Mouse (Mus musculus): ENCODE results near the gene Eif4g3.

Eif4g3 gene

DNA sequence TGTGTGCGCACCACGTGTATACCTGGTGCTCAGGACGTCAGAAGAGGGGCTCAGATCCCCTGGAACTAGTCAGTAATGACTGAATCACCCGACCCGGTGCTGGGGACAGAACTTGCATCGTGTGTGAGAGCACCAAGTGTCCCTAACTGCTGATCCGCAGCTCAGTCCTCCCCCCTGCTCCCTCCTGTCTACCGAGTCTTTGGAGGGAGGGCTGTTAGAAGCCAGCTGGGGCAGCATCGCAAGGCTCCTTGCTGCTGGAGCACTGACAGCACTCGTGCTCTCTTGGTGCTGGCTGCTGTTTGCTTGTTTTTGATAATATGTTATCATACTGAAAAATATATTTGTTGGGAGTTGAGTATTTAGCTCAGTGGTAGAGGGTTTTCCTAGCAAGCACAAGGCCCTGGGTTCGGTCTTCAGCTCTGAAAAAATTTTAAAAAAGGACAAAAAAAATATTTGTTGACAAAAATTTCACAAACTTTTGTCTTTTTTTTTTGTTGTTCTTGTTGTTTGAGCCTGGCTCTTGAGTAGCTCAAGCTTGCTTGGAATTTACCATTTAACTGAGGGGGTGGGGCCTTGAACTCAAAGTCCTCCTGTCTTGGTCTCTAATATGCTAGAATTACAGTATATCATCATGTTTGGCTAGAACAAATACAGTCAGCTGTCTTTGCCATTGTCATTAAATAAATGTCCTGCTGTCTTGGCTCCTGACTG lies 72.2 kb downstream of the Eif4g3 start:
- no peak for DNase-seq

DNA sequence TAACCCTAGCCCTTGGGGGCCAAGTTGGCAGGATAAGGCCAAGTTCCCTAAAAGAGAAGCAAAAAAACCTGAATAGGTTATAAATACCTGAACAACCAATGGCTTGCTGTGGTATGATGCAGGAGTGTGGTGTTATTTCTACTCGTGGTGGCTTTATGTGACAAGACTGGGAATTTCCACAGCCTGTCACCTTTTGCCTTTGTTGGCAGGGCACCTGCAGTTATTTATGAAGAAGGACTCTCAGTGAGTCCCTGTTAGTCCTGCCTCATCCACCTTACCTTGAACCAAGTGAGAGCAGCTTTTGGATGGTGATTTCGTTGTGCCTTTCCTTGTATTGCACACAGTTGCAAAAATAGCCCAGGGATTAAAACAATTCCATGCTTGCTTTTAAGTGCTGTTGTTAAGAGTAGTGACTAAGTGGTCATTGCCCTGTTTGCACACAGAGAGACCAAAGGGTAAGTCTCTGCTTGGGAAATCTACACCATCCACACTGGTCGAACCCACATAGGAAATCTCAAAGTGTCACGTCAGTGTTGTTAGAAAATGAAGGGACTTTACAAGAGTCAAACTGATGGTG lies 72.9 kb downstream of the Eif4g3 start:
- DNase-seq, result no peak

DNA sequence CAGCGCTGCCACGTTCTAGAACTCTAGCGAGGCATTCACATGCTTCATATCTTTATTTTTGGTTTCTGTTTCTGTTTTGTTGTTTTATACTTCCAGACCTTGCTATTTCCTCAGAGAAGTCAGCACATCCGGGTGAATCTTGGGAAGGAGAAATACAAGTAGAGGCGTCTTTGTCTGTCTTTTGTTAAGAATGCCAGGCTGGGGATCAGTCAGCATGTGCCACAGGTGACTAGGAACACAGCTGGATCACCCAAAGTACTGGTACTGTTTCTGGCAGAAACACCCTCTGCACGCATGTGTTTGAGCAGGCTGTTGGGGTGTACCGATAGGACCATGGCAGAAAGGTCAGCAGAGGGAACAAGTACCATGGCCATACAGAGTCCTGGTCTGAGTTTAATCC lies 73.6 kb downstream of the Eif4g3 start:
- DNase-seq, result no peak

DNA sequence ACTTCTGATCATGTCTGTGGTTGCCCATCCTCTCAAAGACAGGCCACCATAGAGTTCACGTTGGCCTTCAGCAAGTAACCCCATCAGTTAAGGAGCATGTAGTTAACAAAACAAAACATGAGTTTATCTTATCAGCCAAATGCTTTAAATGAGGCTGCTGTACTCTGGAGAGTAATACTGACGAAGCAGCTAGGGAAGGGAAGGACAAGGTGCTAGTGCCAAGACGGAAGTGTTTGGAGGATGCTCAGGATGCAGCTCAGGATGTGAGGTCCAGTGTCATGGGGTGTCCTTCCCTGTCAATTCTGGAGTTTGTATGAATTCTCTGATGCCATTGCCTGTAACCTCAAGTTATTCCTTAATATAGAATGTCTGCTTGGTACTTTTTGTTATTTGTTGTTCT lies 75.0 kb downstream of the Eif4g3 start:
- no peak for DNase-seq

DNA sequence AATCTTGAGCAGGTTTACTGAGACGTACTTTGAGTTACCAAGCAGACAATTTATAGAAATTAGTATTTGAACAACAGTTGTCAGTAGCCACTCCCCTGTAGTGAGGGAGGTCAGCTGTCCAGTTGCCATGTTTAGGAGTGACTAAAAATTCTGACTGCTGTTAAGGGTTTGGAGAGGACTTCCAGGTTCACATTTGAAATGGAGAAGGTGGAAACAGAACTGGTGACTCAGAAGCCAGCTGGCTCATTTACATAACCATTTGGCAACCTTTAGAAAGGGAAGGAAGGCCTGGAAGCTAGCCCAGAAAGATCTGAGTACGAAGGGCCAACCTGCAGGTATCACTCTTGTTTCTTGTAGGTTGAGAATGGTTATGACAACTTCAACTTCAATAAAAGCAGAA lies 75.8 kb downstream of the Eif4g3 start:
- peak; percentile 55 for DNase-seq

DNA sequence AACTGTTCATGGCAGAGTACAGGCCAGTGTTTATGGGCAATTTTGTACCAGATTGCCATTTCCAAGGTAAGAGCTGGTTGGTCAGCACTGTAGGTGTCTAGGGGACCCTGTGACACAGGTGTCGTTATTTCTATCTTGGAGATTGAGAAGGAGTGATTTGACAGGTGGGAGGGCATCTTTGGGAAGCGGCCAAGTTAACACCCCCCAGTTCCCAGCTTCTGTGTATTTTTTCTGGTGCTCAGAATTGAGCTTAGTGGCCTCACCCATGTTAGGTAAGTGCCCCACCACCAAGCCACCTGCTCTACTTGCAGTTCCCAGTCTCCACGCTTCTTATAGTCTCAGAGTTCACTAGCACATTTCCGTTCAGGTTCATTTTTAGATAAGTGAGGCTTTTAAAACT lies 76.5 kb downstream of the Eif4g3 start:
- no peak for DNase-seq

DNA sequence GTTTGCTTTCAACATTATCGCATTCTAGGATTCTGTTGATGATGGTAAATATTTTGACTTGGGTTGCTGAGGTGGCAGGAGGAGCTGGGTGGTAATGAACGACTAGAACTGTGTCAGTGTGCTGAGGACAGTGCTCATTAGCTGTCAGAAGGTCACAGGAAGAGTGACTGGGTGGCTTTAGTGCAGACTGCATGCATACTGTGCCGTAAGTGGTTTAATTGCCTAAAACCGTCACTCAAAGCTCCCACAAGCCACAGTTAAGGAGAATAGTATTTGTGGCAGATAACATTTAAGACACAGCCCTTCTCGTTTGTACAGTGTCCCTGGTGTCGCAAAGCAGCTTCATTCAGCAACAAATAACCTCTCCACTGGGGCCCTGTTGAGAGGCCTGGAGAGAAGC lies 78.7 kb downstream of the Eif4g3 start:
- DNase-seq, result no peak

DNA sequence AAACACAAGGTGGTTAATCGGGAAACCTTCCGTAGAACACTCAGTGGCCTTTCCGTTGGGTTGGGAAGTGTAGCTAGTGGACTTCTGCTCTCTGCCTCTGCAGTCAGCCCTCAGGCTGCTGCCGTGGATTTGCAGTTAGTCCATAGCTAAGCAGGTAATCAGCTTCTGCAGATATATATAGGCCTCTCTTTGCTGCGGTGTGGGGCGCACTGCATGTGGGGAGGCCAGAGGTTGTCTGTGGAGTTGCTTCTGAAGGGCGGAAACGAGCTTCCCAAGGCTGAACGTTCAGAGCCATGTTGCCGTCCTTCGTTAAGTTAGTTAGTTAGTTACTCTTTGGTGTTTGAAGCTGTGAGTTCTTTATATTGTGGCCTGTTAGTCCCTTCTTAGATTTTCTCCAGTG lies 80.3 kb downstream of the Eif4g3 start:
- DNase-seq, result no peak

DNA sequence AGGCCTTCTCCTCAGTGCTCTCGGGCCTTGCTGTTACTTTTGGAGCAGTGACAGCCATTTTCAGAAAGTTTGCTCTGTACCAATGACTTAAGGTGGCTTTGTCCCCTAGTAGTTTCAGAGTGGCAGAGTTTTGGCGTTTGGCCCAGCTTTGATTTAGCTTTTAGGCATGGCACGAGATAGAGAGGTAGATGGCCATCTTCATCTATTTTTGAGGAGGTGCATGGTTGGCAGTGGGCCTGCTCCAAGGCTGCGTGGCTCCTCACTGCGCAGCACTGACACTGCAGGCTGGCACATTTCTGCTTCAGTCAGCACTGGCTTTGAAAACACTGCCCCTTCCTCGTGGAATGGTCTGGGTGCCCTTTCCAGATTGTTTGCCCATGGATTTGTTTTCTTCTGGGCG lies 80.7 kb downstream of the Eif4g3 start:
- no peak for DNase-seq

DNA sequence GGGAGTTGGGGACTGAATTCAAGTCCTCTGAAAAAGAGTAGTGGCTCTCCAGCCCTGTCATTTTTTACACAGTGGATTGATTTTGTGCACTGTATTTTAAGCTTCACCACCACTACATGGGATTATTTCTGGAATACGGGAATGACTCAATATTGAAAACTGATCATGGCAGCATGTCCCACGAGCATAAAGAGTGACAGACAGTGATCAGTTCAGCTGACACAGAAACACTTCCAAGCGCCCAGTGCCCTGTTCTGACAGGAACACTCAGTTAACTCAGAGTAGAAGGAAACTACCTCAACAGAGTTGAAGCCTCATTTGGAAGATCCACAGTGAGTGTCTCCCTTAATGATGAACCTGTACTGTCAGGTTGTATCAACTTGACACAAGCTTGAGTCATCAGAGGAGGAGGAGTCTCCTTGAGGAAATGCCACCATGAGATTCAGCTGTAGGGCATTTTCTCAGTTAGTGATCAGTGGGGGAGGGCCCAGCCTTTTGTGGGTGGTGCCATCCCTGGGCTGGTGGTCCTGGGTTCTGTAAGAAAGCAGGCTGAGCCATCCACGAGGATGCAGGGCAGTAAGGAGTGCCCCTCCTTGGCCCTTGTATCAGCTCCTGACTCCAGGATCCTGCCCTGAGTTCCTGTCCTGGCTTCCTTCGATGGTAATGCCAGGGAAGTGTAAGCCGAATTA lies 82.2 kb downstream of the Eif4g3 start:
- DNase-seq, result no peak

DNA sequence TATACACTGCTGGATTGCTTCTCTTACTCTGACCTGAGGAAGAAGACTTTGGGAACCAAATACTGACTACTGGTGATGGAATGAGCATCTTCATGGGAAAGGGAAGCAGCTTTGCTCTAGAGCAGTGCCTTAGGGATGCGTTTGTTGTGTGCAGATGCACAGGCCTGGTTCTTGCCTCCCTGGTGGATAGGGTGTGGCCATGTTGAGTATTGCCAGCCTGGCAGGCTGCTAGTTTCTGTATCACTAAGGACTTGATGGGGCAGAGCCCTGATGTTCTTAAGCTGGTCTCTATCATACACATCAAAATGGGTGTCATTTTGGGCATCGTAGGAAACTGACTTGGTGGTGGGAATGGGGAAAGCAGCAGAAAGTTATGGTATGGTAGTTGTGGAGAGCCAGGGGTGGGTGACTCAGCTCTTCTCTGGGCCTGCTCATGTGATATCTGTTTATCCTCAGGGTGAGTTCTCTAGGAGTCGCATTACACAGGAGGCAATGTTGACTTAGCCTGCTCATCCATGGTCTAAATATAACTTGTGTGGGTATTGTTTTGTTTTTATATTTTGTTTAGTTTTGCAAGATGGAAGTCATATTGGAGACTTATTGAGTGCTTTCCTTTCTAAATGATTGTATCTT lies 85.0 kb downstream of the Eif4g3 start:
- DNase-seq, result no peak

DNA sequence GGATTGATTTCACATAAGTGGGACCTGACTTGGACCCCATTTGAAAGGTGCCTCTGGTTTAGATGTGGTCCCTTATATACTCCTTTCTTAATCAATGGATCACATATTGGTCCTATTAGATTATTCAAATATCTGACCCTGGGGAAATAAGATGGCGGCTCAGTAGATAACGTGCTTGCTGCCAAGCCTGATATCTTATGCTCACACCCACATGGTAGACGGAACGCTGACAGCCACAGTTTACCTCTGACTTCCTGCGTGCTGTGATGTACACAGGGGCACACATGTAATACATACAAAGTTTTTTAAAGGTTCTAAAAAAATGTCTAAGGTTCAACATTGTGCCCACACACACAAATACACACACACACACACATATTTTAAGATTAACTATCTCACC lies 86.4 kb downstream of the Eif4g3 start:
- no peak for DNase-seq

DNA sequence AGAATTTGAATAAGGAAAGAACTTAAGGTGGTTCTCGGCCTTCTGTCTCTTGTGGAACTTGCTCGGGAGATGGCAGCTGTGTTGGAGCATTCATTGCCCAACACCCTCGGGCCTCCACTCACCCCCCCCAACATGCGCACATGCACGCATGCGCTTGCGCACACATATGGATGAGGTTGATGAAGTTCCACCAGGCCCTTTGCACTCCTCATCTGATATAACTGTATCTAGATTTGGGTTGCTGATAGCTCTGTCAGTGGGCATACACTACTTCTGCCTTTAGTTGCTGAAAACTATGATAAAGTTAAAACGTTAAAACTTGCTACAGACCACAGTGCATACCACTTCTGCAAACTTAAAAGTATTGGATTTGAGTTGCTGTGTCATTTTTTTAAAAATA lies 89.6 kb downstream of the Eif4g3 start:
- no peak for DNase-seq

DNA sequence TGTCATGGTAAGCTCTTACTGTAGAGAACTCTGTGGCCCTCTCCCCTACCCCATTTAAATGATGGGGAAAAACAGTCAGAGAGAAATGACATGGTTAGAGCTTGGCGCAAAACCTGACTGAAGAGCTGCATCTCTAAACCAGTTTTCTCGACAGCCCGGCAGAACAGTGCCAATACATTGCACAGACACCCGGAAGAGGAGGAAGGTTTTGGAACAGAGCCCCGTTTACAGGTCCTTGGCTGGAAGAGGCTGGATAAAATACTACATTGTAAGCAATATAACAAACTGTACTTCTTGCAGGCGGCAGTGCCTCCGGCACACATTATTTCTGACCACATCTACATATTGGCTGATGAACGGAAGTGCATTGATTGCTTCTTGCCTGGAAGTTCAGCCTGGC lies 91.3 kb downstream of the Eif4g3 start:
- no peak for DNase-seq

DNA sequence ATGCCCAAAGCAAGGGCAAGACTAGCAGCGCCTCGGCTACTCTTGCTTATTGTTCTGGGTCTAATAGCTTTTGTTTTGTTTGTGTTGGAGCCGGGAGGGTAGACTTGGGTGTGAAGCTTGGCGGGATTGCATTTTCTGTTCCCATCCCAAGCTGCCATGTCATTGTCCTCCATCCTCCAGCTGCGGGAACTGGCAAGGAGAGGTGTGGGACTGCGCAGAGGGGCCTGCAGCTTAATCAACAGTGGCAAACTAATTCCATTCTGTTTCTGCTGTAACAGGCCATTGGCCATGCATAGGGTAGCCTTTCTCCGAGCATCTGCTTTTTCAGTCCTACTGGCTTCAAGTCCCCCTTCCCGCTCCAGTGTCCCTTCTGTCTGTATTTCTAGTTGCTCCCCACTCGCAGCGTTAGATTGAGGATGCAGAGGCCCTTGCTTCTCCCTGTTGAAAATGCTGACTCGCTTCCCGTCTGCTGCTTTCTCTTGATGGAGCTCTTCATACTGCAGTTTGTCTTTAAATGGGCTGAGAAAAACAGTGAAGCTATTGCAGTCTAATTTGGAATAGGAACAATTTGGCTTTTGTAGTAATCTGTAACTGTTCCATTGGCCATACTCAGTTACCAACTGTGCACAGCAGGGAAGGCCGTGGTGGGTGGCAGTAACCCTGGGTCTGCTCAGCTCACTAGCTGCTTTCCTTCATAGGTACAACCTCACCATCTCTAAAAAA lies 92.2 kb downstream of the Eif4g3 start:
- no peak for DNase-seq

DNA sequence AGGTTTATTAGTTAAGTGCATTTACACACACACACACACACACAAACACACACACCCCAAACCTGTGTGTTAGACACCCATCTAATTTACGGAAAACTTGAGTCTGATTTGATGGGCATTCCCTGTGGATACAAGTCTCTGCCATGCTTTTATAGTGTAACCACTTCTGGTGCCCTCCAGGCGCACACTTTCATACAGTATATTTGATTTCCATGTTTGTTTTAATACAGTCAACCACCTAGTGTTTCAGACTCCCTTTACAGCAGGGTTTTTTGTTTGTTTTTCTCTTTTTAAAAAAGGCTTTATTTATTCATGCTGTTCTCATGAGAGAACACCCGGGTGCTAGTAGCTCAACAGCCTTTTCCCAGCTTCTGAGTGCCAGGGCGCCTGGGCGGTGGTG lies 94.1 kb downstream of the Eif4g3 start:
- DNase-seq, result no peak

DNA sequence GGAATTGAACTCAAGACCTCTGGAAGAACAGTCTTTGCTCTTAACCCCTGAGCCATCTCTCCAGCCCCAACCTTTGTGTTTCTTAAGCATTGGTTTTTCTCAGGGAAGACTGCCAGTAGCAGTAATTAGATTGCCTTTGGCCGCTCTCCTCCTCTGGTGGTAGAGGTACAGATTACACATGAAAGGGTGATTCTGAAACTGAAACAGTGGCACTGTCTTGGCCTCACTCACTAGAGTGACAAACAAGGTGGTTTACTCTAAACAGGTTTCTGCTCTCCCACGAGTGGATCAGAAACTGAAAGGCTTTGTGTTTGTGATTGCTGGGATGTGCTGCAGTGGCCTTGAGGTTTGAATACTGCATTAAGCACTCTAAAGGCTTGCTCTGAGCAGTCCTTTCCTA lies 96.7 kb downstream of the Eif4g3 start:
- DNase-seq, result no peak

DNA sequence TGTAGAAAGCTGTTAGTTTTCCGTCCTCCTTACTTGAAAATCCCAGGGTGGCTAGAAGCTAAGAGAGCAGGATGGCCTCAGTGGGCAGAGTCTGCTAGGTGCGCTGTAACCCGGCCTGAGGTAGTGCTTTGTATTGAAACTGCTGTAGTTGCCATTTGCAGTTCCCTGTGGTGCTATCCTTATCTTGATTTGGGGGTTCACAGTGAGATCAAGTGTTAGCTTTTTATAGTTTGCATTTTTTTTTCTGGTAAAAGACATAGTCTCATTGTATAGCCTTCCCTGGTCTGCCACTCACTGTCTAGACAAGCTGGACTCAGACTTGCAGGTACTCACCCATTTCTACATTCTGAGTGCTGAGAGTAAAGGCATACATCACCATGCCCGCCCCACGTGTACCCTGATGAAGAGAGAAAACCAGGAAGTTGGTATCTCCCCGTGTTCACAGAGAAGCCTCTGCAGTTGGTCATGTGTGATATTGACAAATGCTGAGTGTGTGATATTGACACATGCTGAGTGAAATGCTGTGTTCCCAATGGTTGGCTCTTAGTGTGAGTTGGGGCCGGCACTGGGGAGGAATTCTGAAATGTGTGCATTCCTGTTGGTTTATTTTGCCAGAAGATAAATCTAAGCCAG lies 98.9 kb downstream of the Eif4g3 start:
- DNase-seq, result no peak

DNA sequence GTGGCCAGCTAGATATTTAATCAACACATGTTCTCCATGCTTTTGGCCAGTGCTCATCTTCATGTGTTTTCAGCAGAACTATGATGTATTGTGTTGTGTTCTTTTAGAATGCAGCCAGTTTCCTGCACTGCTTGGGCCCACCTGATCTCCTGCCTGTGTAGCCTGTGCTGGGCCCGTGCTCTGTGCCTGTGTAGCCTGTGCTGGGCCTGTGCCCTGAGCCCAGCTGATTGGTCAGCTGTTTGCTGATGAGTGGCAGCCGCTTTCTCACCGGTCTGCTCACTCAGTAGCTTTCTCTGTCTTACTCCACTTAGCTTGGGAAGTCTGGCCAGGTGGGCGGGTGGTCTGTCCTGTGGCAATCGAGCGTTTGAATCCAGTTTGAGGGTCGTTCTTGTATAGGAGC lies 107.6 kb downstream of the Eif4g3 start:
- no peak for DNase-seq

DNA sequence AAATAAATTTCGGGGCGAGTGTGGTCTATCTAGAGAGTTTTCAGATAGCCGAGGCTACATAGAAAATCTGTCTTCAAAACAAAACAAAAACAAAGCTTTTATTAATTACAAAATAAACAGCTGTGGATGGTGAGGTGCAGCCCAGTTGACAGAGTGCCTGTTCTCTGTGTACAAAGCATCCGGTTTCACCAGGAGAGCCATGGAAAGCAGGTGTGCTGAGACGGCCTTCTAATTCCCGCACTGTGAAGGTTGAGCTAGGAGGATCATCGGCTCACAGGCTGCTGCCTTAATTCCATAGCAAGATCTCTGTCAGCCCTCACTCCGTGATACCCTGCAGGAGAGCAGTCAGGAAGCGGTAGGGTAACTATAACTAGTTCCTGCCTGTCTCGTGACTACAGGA lies 109.0 kb downstream of the Eif4g3 start:
- no peak for DNase-seq

DNA sequence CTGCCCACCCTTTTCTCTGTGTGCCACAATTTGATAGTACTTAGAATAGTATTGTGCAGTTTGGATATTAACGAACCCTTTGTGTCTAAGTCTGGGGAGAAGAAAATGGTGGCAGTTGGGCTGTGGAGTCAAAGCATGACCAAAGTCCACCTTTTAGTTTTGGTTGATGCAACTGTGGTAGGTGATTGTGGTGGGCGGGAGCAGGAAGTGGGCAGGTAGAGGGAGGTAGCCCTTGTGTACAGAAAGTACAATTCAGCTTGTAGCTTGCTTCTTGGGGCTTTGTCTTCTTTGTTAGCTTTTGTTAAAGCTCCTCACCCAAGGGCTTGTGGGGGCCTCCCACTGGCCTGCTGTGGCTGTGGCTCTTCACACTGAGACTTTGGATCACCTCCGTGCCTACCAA lies 109.6 kb downstream of the Eif4g3 start:
- no peak for DNase-seq

DNA sequence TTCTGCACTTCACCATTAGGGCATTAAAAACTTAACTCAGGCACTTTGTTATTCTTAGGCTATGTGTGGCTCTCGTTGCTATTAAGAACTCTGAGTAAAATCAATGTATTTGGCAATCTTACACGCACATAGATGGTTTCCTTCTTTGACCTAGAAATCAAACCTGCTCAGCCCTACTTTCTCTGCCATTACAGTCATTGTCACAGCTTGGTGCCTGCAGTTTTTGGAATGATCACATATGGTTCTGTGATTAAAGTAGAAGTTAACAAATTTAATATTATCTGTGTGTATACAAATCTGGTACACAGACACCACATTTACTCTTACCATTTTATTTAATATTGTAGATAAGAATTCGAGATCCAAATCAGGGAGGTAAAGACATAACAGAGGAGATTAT lies 112.1 kb downstream of the Eif4g3 start:
- DNase-seq, result no peak

Measured in right cerebral cortex, postnatal 14 days (tissue).